Mouse (Mus musculus) heart, adult 9 months (tissue): Measurements from ENCODE around the gene Fam222b.
"Not testable (repeated sequence)": the region's sequence is repeated elsewhere in the genome, so short reads cannot be mapped to it uniquely, and the experiment has no call there.

Source experiments
- DNase-seq, 2 experiments: peaks; one replicate each; pipeline ENCODE4 v3.0.0; 2022; ENCODE audit warnings: low spot score in 2 of 2

The Fam222b gene

DNA sequence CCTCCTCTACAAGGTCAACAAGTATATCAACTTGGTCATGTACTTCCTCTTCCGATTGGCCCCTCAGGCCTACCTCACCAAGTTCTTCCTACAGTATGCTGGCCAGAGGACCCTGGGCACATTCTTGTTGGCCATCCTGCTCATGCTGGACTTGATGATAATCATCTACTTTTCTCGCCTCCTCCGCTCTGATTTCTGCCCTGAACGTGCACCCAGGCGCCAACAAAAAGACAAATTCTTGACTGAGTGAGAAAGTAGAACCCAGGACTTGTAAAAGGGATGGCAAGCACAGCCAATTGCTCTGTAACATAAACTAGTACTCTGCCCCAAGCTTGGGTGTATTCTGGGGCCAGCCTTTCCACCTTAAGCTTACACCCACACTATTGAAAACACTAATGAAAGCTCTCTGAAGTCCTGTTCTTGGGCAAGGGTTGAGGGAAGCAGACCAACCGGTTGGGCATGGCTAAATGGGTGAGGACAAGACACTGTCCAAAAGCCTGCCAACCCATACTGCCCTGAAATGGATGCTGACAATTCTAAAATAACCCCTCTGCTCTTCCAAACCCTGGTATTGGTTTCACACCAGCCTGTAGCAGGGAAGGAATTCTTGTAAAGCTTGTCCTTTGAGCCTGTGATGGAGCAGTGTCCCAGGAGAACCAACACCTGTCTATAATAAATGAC is 85.8 kb downstream of the Fam222b start:
- no peak for DNase-seq

DNA sequence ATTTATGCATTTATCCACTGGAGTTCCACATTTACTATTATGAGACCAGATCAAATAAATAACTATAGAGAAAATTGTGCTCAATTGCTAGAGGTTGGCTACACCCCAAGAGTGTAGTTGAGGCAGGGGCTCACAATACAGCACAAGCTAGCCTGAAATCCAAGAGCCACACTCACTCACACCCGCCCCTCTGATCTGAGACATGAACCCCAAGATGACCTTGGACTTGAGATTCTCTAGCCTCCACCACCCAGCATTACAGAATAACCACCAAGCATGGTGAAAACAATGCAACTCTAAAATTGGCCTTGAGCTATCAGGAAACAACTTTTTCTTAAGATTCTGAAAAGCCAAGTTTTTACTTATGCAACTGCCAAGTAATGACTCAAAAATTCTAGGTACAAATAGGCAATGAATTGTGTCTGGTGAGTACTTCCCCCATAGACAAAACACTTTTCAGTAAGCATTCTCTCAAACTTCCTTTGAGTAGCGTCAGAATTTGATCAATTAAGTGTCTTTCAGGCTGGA is 87.4 kb downstream of the Fam222b start:
- DNase-seq, result no peak

DNA sequence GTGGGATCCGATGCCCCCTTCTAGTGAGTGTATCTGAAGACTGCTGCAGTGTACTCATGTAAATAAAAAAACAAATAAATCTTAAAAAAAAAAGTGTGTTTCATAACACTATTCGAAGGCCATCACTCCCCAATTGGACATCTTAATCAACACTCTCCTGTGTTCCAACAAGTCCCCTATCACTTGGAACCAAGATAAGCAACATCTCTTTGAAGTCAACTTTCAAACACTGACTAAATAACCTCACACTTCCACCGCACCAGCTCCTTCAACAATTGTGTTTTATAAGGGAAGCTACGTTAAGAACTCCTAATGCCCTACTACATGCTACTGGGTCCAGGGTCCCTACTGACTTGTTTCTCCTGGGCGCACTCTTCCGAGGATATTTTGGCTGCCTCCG is 88.0 kb downstream of the Fam222b start:
- DNase-seq, result no peak

DNA sequence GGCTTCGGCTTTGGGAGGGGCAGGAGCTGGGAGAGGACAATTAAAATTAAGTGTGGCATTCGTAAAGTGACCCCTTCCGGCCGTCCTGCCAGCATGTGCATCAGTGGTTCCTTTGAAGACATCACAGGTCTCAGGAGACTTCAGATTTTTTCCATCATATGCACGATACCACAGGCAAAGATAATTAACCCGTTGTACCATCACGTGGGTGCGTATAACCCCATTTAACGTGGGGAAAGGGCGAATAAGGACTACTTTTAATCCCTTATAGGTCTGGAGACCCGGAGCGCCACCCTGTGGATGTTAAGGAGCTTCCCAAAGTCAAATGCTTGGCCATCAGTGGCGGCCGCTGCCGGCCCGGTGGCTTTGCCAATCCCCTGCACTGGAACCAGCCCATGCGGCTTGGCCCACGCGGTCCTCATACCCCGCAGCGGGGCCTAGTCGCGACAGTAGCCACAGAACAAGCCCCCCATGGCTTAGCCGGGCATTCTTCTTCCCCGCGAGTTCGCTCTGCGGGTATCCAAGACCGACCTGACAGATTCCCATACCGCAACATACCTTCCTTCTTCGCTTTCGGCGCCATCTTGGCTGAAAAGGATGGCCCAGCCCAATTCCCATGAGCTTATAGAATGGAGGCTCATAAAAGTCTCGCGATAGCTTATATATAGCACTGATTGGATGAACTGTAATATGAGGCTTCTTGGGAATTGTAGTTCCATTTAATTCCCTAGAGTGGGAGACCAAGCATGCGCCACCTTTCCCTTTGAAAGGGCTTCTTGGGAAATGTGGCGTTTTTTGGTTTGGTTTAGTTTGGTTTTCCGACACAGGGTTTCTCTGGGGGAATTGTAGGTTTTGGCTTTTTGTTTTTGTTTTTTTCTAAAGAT is 88.7 kb downstream of the Fam222b start, which contains the start of gene Rpl23a:
Rpl23a (minus strand) TSS at position 624 of the 884 bp plus-strand sequence.
- DNase-seq, result peak; percentile 90 to 94

DNA sequence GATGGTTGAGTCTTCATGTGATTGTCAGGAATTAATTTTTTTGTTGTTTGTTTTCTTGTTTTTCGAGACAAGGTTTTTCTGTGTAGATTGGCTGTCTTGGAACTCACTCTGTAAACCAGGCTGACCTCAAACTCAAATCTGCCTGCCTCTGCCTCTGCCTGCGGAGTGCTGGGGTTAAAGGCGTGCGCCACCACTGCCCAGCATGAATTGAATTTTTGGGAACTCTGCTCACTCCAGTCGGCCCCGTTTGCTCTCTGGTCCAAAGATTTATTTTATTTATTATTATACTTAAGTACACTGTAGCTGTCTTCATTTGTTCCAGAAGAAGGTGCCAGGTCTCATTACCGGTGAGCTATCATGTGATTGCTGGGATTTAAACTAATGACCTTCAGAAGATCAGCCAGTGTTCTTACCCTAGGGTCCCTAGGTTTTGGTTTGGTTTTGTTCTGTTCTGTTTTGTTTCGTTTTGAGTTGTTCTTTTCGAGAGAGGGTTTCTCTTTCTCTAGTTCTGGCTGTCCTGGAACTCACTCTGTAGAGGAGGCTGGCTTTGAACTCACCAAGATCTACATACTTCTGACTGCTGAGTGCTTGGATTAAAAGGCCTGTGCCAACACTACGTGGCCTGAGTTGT is 89.5 kb downstream of the Fam222b start:
- DNase-seq, result no peak

DNA sequence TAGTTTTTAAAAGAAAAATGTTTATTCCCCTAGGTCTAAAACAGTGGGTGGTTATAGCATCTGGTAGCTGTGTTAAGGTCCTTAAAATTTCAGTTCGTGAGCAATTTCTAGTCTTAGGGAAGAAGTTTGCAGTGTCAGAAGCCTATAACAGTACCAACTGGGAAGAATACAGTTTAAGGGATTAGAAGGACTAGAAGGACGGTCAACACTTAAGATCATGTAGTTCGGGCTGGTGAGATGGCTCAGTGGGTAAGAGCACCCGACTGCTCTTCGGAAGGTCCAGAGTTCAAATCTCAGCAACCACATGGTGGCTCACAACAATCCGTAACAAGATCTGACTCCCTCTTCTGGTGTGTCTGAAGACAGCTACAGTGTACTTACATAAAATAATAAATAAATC is 90.2 kb downstream of the Fam222b start:
- DNase-seq, result not testable (repeated sequence)

DNA sequence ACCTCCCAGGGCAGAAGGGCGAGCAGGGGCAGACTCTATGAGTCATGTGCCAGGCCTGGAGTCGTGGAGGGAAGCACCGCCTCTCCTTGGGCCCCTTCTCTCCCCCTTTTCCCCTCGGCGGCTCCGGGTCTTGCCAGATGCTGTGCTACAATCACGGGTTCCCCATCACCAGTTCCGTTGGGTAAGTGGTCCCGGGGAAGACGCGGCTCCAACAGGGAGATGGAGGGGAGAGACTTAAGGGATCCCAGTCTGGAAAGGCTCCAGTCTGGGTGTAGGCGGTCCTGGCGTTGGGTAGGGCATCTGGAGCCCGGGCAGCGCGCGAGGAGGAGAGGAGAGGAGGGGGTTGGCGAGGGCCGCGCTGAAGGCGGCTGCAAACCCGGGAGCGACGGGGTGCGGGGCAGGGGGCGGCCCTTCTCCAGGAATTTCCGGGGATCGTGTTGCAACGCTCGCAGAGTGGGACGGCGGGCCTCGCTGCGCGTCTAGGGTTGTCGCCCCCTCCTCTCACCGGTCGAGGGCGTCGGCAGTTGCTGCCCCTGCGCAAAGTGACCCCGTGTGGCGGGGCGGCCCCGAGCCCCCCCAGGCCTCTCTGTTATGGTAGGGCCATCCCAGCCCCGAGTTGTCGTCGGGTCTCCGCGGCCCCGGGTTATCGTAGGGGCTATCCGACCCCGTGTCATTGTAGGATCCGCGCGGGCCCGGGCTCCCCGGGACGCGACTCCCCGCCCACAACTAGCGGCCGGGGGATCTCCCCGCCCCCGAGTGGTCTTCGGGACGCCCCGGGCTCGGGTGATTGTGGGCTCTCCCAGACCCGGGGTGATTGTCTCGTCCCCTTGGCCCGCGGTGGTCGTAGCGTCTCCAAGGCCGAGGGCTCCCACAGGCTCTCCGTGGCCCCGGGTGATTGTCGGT is 94.1 kb downstream of the Fam222b start, which contains the start of gene Rab34:
Rab34 (plus strand) TSS at position 100 of the 903 bp plus-strand sequence.
- peak; percentile 62 to 64 for DNase-seq

DNA sequence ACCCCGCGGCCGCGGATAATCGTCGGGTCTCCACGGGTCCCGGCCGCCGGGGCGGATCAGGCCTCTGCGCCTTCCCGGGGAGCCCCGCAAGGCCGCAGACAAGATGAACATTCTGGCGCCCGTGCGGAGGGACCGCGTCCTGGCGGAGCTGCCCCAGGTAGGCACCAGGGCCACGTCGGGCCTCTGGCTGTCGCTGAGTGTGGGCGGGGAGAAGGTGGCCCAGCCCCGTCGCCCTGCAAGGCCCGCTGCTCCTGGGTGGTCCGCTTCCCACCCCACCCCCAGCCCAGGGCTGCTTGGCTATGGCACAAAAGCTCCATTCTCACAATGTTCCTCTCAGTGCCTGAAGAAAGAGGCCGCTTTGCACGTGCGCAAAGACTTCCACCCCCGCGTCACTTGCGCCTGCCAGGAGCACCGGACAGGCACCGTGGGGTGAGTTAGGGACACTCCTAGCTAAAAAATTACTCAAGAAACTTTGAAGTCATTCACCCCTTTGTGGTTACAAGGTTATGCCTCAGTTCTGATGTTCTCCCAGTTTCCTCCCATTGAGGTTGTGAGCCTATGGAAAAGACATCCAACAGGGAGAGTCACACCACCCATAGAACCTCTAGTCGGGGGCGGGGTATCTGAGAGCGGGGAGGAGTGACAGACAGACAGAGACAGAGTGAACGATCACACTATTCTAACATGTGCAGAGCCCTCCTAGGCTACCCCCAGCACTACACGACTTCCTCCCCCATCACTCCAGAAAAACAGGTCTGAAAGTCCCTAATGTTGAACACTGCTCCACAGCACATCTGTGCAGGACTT is 95.0 kb downstream of the Fam222b start:
- DNase-seq, result peak; percentile 49 to 52

DNA sequence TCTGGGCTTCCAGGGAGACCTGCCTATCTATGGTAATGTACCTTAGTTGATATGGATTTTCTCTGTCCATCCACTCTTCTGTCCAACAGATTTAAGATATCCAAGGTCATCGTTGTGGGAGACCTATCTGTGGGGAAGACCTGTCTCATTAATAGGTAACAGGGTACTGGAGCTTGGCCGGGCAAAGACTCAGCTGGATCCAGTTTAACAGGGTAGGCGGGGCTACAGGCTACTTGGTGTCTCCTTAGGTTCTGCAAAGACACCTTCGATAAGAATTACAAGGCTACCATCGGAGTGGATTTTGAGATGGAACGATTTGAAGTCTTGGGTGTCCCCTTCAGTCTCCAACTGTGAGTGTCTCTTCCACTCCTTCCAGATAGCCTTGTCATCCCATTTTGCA is 95.6 kb downstream of the Fam222b start:
- no peak for DNase-seq

DNA sequence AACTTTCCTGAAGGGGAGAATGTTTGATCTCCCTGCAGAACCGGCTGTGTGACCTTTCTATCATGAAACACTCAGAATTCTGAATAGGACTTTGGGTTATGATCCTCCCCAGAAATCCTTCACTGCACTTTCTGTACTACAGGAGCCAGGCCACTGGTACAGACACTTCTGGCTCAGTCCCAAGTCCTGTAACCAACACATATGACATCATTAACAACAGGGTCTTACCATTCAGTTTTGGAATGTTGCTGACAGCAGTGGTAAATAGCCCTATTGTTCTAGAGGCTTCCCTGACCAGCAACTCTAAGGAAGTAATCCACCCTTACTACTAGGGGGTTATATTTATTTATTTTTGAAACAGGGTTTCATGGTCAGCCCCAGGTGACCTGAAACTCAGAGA is 98.7 kb downstream of the Fam222b start, which contains the start of gene Proca1:
Proca1 (plus strand) TSS at position 280 of the 400 bp plus-strand sequence.
- DNase-seq, result no peak

DNA sequence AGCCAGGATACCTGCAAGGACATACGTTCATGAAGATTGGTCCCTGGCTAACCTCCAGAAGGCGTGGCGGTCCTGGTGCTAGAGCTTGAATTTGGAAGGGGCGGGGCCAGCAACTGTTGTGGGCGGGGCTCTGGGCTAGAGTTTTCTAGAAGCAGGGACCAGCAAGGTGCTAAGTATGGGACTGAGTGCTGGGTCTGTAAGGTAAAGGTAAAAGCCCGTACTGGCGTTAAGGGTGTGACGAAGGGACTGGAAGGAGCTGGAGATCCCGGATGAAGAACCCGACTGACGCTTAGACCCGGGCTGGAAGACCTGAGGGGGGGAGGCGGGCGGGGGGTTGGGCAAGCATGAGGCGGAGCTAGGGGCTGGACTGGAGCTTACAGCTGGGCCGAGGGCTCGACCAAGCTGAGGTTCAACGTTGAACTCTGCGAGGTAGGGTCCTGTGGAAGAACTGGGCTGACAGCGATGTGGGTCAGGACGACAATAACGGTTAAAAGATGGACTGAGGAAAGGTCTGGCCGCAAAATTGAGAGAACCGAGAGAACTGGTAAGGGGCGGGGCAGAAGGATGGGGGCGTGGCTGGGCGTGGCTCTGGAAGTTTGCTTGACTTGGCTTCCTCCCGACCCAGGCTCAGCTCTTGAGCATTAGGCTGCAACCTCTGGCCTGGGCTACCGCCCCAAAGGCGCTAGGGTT is 100.1 kb downstream of the Fam222b start:
- peak; percentile 66 to 81 for DNase-seq

DNA sequence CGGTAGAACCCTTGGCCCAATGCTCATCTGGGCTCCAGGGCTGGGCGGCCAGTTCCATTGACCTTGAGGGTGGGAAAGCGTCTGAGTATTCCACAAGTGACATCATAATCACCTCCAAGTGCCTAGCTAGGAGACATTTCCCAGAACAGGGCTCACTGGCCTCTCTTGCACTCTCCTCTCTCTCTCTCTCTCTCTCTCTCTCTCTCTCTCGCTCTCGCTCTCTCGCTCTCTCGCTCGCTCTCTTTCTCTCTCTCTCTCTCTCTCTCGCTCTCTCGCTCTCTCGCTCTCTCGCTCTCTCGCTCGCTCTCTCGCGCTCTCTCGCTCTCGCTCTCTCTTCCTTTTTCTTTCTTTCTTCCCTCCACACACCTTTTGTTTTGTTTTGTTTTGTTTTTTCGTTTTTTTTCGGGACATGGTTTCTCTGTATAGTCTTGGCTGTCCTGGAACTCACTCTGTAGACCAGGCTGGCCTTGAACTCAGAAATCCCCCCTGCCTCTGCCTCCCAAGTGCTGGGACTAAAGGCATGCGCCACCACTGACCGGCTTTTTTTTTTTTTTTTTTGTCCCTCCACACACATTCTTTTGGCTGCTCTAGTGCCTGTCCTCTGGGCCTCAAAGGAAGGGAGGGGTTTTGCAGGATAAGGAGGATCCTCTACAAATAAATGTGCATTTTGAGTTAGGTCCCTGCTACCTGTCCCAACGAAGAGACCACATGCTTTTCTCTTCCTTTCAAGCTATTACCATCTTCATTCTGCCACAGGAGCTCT is 100.8 kb downstream of the Fam222b start:
- DNase-seq, result no peak

DNA sequence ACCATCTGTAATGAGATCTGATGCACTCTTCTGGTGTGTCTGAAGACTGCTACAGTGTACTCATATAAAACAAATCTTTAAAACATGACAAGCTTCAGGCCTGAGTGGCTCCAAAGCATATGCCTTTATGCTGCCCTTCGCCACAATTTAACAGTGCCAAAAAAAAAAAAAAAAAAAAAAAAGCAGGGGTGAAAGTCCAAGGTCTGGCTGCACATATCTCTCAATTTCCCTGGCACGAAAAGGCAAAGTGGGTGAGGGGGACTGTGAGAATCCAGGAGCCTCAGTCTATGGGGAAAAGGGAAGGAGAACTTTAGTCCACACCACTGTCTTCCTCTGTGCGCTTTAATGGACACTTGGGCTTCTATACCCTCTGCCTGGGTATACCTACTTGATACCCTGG is 107.9 kb downstream of the Fam222b start:
- DNase-seq, result no peak

DNA sequence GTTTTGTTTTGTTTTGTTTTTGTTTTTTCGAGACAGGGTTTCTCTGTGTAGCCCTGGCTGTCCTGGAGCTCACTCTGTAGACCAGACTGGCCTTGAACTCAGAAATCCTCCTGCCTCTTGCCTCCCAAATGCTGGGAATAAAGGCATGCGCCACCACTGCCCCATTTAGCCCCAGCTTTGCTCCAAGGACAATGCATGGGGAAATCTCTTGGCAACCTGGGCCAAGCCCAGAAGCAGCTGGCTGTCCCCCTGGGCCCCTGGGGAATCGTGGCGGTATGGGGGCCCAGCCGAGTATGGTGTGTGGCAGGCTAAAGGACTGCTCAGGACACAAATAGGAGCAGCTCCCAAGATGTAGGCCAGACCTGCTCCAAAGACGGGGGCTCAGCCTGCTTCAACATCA is 109.8 kb downstream of the Fam222b start:
- no peak for DNase-seq

DNA sequence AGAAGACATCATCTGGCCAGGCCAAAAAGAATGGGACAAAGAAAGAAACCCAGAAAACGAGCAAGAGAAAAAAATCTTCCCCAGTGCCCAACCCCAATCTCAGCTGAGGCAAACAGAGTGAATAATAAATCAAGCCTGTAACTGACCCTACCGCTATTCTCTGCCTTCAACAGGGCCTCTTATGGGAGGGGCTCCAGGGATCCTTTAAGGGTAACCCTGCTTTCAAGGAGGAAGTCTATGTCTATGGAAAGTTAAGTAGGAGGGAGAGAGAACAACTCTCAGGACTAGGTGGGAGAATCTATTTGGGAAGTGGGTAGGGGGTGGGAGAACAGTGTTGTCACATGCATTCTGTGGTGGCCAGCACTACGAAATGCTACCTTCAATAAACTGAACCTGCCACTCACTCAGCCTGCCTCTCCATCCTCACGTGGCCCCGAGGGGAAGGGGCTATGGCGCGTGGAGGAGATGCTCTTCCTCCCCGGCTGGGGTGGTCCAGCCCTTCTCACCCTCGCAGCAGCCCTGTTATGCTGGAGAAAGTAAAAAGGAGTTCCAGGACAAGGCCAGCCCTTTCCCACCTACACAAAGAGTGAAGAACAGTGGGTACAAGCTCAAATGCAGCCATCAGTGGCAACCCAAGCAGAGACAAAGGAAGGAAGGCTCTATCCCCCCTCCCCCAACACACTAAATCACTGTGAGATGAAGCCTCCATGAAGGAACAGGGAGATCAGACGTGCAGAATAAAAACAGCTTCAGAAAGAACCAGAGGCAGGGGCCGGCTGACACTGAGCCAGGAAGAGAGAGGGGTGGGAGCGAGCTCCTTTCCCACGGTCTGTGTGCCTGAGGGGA is 111.1 kb downstream of the Fam222b start:
- DNase-seq, result no peak
